Mouse (Mus musculus) CH12.LX (cell line): ENCODE results near the gene Ntm. TPM values are rescaled to one million over a fixed set of nuclear protein-coding genes. Genes with fewer than 3 reads are reported as not detected.

ENCODE experiments used
- DNase-seq: peaks from one replicate; pipeline ENCODE4 v3.0.0-alpha.2; 2013; ENCODE audit errors: extremely low read depth
- H3K27ac ChIP-seq: 2 replicates; pipeline ENCODE4 v1.5.1; 2012; ENCODE audit warnings: low read depth, mild to moderate bottlenecking, control low read depth, moderate library complexity; ENCODE audit not compliant: insufficient read depth
- H3K27me3 ChIP-seq: replicated peaks from 2 replicates; pipeline ENCODE3; 2012; ENCODE audit warnings: inconsistent platforms
- H3K36me3 ChIP-seq, 2 experiments: replicated peaks in 1 of 2; 2 replicates each; pipeline versions ENCODE3 to v1.6.1; 2012; ENCODE audit warnings: inconsistent platforms in 1 of 2, low read length in 1 of 2, mild to moderate bottlenecking in 1 of 2, mixed read lengths in 1 of 2, moderate library complexity in 1 of 2; ENCODE audit not compliant: control insufficient read depth in 1 of 2, insufficient read depth in 1 of 2
- H3K4me1 ChIP-seq, 2 experiments: 2 replicates each; pipeline ENCODE4 v1.6.1; 2012; ENCODE audit warnings: inconsistent platforms in 1 of 2, moderate library complexity in 1 of 2; ENCODE audit not compliant: insufficient read depth in 2 of 2, control insufficient read depth in 1 of 2
- H3K4me2 ChIP-seq: 2 replicates; pipeline ENCODE4 v1.6.1; 2012; ENCODE audit warnings: low read depth, mild to moderate bottlenecking, control low read depth; ENCODE audit not compliant: poor library complexity, insufficient read depth, severe bottlenecking
- H3K4me3 ChIP-seq, 3 experiments: fragments of 150-350 bp in 1 of 3; sonication (generic) in 1 of 3; replicated peaks in 1 of 3; 2 replicates each; pipeline versions ENCODE3 to v1.5.1; 2011 to 2012; ENCODE audit warnings: low read depth in 2 of 3, low read length in 2 of 3, mild to moderate bottlenecking in 2 of 3, moderate library complexity in 2 of 3, control low read depth in 1 of 3, improper control_type of control experiment in 1 of 3, inconsistent platforms in 1 of 3, mixed read lengths in 1 of 3; ENCODE audit not compliant: poor library complexity in 1 of 3
- H3K79me2 ChIP-seq: replicated peaks from 2 replicates; pipeline ENCODE4 v1.6.1; 2012; ENCODE audit warnings: mild to moderate bottlenecking, moderate library complexity; ENCODE audit not compliant: control insufficient read depth, poor library complexity, insufficient read depth, severe bottlenecking; ENCODE audit errors: extremely low read depth
- H3K9ac ChIP-seq: 2 replicates; pipeline ENCODE4 v1.6.1; 2012; ENCODE audit warnings: low read depth, mild to moderate bottlenecking, control low read depth, moderate library complexity; ENCODE audit not compliant: insufficient read depth
- H3K9me3 ChIP-seq: replicated peaks from 2 replicates; pipeline ENCODE3; 2012; ENCODE audit warnings: low read length, inconsistent platforms, mixed read lengths
- BHLHE40 ChIP-seq: IDR thresholded peaks from 2 replicates; pipeline ENCODE4 v1.6.1; 2011; ENCODE audit warnings: mild to moderate bottlenecking, low read depth, low read length, improper control_type of control experiment
- CHD2 ChIP-seq: IDR thresholded peaks from 2 replicates; pipeline ENCODE4 v1.6.1; 2011; ENCODE audit warnings: low read length, improper control_type of control experiment
- CTCF ChIP-seq, 2 experiments: IDR thresholded peaks in 1 of 2; conservative IDR thresholded peaks in 1 of 2; 2 replicates each; pipeline ENCODE4 v1.5.1; 2011 to 2012; ENCODE audit warnings: low read depth in 2 of 2, low read length in 2 of 2, improper control_type of control experiment in 1 of 2, inconsistent platforms in 1 of 2, mild to moderate bottlenecking in 1 of 2, moderate library complexity in 1 of 2
- ETS1 ChIP-seq: conservative IDR thresholded peaks from 2 replicates; pipeline ENCODE4 v1.6.1; 2012; ENCODE audit warnings: low read depth, mild to moderate bottlenecking, inconsistent platforms, low read length, improper control_type of control experiment, moderate library complexity
- HCFC1 ChIP-seq: IDR thresholded peaks from 2 replicates; pipeline ENCODE4 v1.6.1; 2012; ENCODE audit warnings: low read depth, mild to moderate bottlenecking, inconsistent platforms, low read length, improper control_type of control experiment
- JUND ChIP-seq: conservative IDR thresholded peaks from 2 replicates; pipeline ENCODE4 v1.6.1; 2011; ENCODE audit warnings: low read depth, low read length, improper control_type of control experiment
- KAT2A ChIP-seq: IDR thresholded peaks from 2 replicates; pipeline ENCODE4 v1.6.1; 2012; ENCODE audit warnings: low read length, improper control_type of control experiment, inconsistent platforms; ENCODE audit not compliant: insufficient replicate concordance
- MAFK ChIP-seq: IDR thresholded peaks from 2 replicates; pipeline ENCODE4 v1.6.1; 2011; ENCODE audit warnings: low read length, improper control_type of control experiment; ENCODE audit not compliant: insufficient replicate concordance
- MAX ChIP-seq: IDR thresholded peaks from 2 replicates; pipeline ENCODE4 v1.6.1; 2011; ENCODE audit warnings: low read length, improper control_type of control experiment
- MEF2A ChIP-seq: IDR thresholded peaks from 2 replicates; pipeline ENCODE4 v1.6.1; 2014; ENCODE audit warnings: low read depth, mild to moderate bottlenecking, inconsistent platforms, low read length, improper control_type of control experiment, borderline replicate concordance
- PAX5 ChIP-seq: IDR thresholded peaks from 2 replicates; pipeline ENCODE4 v1.6.1; 2012; ENCODE audit warnings: low read length, inconsistent platforms, mixed read lengths
- POLR2A ChIP-seq: IDR thresholded peaks from 2 replicates; pipeline ENCODE4 v1.6.1; 2011; ENCODE audit warnings: low read depth, mild to moderate bottlenecking, improper control_type of control experiment, low read length
- RCOR1 ChIP-seq: conservative IDR thresholded peaks from 2 replicates; pipeline ENCODE4 v1.6.1; 2012; ENCODE audit warnings: low read depth, mild to moderate bottlenecking, inconsistent platforms, low read length, improper control_type of control experiment
- SMC3 ChIP-seq: IDR thresholded peaks from 2 replicates; pipeline ENCODE4 v1.6.1; 2011; ENCODE audit warnings: low read depth, low read length, improper control_type of control experiment
- TBP ChIP-seq: conservative IDR thresholded peaks from 2 replicates; pipeline ENCODE4 v1.6.1; 2011; ENCODE audit warnings: low read depth, low read length, improper control_type of control experiment
- USF1 ChIP-seq: IDR thresholded peaks from 2 replicates; pipeline ENCODE4 v1.6.1; 2014; ENCODE audit warnings: low read depth, mild to moderate bottlenecking, inconsistent platforms, low read length, improper control_type of control experiment
- USF2 ChIP-seq: conservative IDR thresholded peaks from 2 replicates; pipeline ENCODE4 v1.6.1; 2011; ENCODE audit warnings: low read depth, low read length, improper control_type of control experiment
- ZKSCAN1 ChIP-seq: IDR thresholded peaks from 2 replicates; pipeline ENCODE4 v1.6.1; 2012; ENCODE audit warnings: low read depth, inconsistent platforms, low read length, improper control_type of control experiment, borderline replicate concordance
- ZMIZ1 ChIP-seq: IDR thresholded peaks from 2 replicates; pipeline ENCODE4 v1.6.1; 2012; ENCODE audit warnings: low read depth, mild to moderate bottlenecking, inconsistent platforms, low read length, improper control_type of control experiment
- dilution Hi-C: fragments of 300-500 bp; cut with MboI; formaldehyde crosslinking; loops from 2 replicates; pipeline ENCODE4 v1.14.3; 2020; ENCODE audit warnings: low sequenced_read_pairs; ENCODE audit not compliant: extremely low pct_unique_long_range_greater_than_20kb, extremely low pct_ligation_motif_present
- in situ Hi-C: fragments of 300-500 bp; cut with MboI; formaldehyde crosslinking; loops from 3 replicates; pipeline ENCODE4 v1.14.3; 2019; ENCODE audit warnings: low sequenced_read_pairs, low pct_ligation_motif_present, low pct_unique_long_range_greater_than_20kb, mixed read lengths
- polyA plus RNA-seq: library from polyadenylated mRNA; unstranded; fragments of >175 nt; gene quantifications from 2 replicates; pipeline ENCODE4 v1.2.1, GENCODE M21; 2012; ENCODE audit warnings: low read depth; ENCODE audit not compliant: insufficient read length
- total RNA-seq, 2 experiments: library from RNA; depleted of rRNA; stranded (reverse); fragments of 300-350 nt in 1 of 2; fragments of >200 nt in 1 of 2; gene quantifications; 2 replicates each; pipeline ENCODE4 v1.2.3; 2012 to 2014

The Ntm gene
- total and polyA plus RNA-seq, 3 experiments: not detected

DNA sequence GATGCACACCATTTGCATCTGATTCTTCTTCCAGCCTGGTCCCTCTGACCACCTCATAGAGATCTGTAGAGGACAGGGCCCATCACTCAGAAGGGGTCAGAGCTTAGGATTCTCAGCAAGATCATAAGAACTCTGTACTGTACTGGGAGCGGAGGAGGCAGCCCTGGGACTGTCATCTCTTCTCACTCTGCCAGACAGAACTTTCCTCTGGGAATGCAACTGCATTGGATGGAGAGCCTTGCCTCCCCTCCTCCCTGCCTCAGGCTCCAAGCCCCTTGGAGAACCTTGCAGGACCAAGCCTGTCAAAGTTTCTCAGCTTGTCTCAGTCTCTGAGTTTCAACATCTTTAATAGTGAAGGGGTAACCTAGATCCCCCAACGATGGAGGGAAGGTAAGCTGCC lies 1.4 kb downstream of the Ntm start:
- Histone ChIP-seq H3K4me3 (no peak overlapping the region), H3K9ac (no peak overlapping the region), H3K36me3 (no peaks in the 10 kb centered on the region), H3K9me3 (peaks cover 77% of the 10 kb centered on the region), H3K4me1 (no peaks in the 10 kb centered on the region), H3K4me2 (no peak overlapping the region), H3K27ac (no peak overlapping the region), H3K79me2 (no peaks in the 10 kb centered on the region), H3K27me3 (no peaks in the 10 kb centered on the region)
- DNase-seq: no peak
- TF ChIP-seq BHLHE40: no peak
- no peak for TF ChIP-seq MEF2A
- TF ChIP-seq JUND: no peak
- TF ChIP-seq ETS1: no peak
- in situ Hi-C loops (no loop called here), dilution Hi-C loops (no loop called here)

GRCm38 (mm10) chr9:29960741-29961140 lies 2.2 kb downstream of the Ntm start:
- Histone ChIP-seq H3K79me2 (no peaks in the 10 kb centered on the region), H3K36me3 (no peaks in the 10 kb centered on the region), H3K4me1 (no peaks in the 10 kb centered on the region), H3K9ac (no peak overlapping the region), H3K4me2 (no peak overlapping the region), H3K4me3 (no peak overlapping the region), H3K9me3 (peaks cover 74% of the 10 kb centered on the region), H3K27me3 (no peaks in the 10 kb centered on the region), H3K27ac (no peak overlapping the region)
- DNase-seq: no peak
- TF ChIP-seq USF1 (no peak), HCFC1 (no peak), ETS1 (no peak), ZKSCAN1 (no peak), CHD2 (no peak), KAT2A (no peak), CTCF (conservative IDR thresholded peaks at IDR 0.05 in 1 of 2, IDR thresholded peaks at IDR 0.05 in 1 of 2; ENCODE audit: low read depth in 2 of 2, low read length in 2 of 2) (no peak), PAX5 (no peak), MAX (no peak), USF2 (no peak), ZMIZ1 (no peak), SMC3 (no peak), TBP (no peak), MAFK (no peak), RCOR1 (no peak), POLR2A (no peak)
- in situ Hi-C loops: no loop called here
- dilution Hi-C loops: no loop called here
